Mouse (Mus musculus) kidney, adult 8-10 months (tissue): Measurements from ENCODE around the gene Dhps.
A peak's percentile ranks its signal among the peaks of the same experiment; 100 is the strongest.

Source experiments
- DNase-seq, 2 experiments: peaks; one replicate each; pipeline ENCODE4 v3.0.0; 2022

The Dhps gene

GRCm38 (mm10) chr8:85071514-85072281, at the start of gene Dhps:
Dhps (plus strand) TSS chr8:85071757.
- DNase-seq, result peak; percentile 91 to 93

- DNase-seq, result no peak
Measured at GRCm38 (mm10) chr8:85023846-85024245, 47.7 kb upstream of the Dhps start.

- DNase-seq, result peak; percentile 84 to 91
Measured at GRCm38 (mm10) chr8:85025098-85025932, 46.2 kb upstream of the Dhps start, which contains the start of gene Asna1. Asna1 (minus strand) TSS chr8:85025281.

GRCm38 (mm10) chr8:85026670-85027515, 44.7 kb upstream of the Dhps start, which contains the start of gene Trir:
Trir (plus strand) TSS chr8:85026823.
- peak; percentile 97 to 98 for DNase-seq

GRCm38 (mm10) chr8:85027516-85027855, 44.1 kb upstream of the Dhps start:
- DNase-seq, result no peak

- no peak for DNase-seq
Measured at GRCm38 (mm10) chr8:85027922-85028321, 43.6 kb upstream of the Dhps start.

- no peak for DNase-seq
Measured at GRCm38 (mm10) chr8:85029271-85029670, 42.3 kb upstream of the Dhps start.

- DNase-seq, result peak; percentile 59 to 66
Measured at GRCm38 (mm10) chr8:85032622-85033311, 38.8 kb upstream of the Dhps start.

GRCm38 (mm10) chr8:85033867-85034266, 37.7 kb upstream of the Dhps start:
- peak in 1 of 2 experiments; percentile 34 for DNase-seq

- DNase-seq, result peak; percentile 74 to 76
Measured at GRCm38 (mm10) chr8:85034764-85035163, 36.8 kb upstream of the Dhps start.

- no peak for DNase-seq
Measured at GRCm38 (mm10) chr8:85035165-85035727, 36.3 kb upstream of the Dhps start.

- peak; percentile 28 to 52 for DNase-seq
Measured at GRCm38 (mm10) chr8:85035728-85036310, 35.7 kb upstream of the Dhps start.

- no peak for DNase-seq
Measured at GRCm38 (mm10) chr8:85036381-85036717, 35.2 kb upstream of the Dhps start.

GRCm38 (mm10) chr8:85036718-85037365, 34.7 kb upstream of the Dhps start, which contains the start of gene Tnpo2:
Tnpo2 (plus strand) TSS chr8:85036915.
- DNase-seq, result peak; percentile 94 to 96

GRCm38 (mm10) chr8:85037366-85037680, 34.2 kb upstream of the Dhps start:
- peak in 1 of 2 experiments; percentile 31 for DNase-seq

GRCm38 (mm10) chr8:85037681-85038531, 33.7 kb upstream of the Dhps start:
- DNase-seq, result peak in 1 of 2 experiments; percentile 32

GRCm38 (mm10) chr8:85043619-85044018, 27.9 kb upstream of the Dhps start:
- no peak for DNase-seq

GRCm38 (mm10) chr8:85057367-85057766, 14.2 kb upstream of the Dhps start:
- no peak for DNase-seq

GRCm38 (mm10) chr8:85059879-85060616, 11.5 kb upstream of the Dhps start, which contains the start of gene Fbxw9:
Fbxw9 (plus strand) TSS chr8:85060055.
- DNase-seq, result peak; percentile 90 to 95
